Mouse (Mus musculus) retina, postnatal 7 days (tissue): ENCODE results near the gene Cstf1.

Source experiments
- DNase-seq: peaks from one replicate; pipeline ENCODE4 v3.0.0-alpha.2; 2012; ENCODE audit warnings: low read depth, low spot score

Gene Cstf1

GRCm38 (mm10) chr2:172416218-172416617 is 45.7 kb downstream of the Cstf1 start:
- no peak for DNase-seq

GRCm38 (mm10) chr2:172416876-172417275 is 46.4 kb downstream of the Cstf1 start:
- DNase-seq: no peak

- DNase-seq: no peak
Observed at GRCm38 (mm10) chr2:172418208-172418607, 47.7 kb downstream of the Cstf1 start.

DNA sequence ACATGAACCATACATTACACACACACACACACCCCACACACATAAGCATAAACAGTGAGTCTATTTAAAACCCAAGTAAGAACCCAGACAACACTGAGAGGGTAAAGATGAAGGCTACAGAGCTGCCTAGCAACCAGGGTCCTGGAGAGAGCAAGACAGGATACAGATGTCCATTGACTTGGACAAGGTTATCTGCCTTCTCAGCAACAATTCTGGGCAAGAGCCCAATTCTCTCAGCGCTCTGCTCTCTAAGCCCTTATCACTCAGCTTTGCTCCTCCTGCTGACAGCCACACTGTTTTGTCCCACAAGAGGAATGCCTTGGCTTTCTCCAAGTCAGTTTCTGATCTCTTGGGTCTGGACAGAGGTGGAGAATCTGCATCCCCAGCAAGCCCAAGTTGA is 60.1 kb downstream of the Cstf1 start:
- no peak for DNase-seq
